Mouse (Mus musculus): ENCODE results near the gene Aox1.

DNA sequence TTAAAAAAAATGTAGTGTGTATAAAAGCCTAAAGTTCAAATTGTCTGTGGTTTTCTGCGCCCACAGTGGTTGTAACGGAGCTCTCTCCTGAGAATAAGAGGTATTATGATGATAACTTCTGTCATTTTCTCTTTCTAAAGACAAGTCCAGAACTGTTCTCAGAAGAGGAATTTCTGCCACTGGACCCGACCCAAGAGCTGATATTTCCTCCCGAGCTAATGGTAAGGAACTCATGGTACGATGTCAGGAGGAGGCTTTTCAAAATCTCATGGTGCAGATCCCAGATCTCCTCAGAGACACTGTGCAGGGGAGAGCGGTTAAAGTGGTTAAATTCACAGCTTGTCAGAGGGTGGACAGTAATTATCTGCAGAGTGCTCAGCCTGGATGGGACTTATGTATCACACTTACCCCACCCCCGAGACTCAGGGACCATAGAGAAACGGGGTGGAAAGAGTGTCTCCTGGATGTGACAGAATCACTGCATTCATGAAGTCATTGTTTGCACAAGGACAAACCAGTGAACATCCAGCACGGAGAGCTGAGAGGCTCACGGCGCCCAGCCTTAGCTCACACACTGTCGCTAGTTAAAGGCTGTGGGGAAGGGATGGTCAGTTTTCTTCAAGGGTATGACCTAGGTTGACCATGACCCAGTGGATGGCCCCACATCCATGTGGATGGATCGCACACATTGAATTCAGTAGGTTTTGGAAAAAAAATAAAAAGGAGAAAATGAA lies 26.5 kb downstream of the Aox1 start:
- TF ChIP-seq CTCF (IDR thresholded peaks at IDR 0.05; ENCODE audit: extremely low read depth, insufficient read depth, low read length) (no peak), POLR2A (IDR thresholded peaks at IDR 0.05; ENCODE audit: extremely low read depth, insufficient read depth, low read length) (no peak)
